Mouse (Mus musculus) MEL (cell line): ENCODE data around the gene Pak2. TPM values are rescaled to one million over a fixed set of nuclear protein-coding genes. Genes with fewer than 3 reads are reported as not detected.

Source experiments
- DNase-seq: peaks from one replicate; pipeline ENCODE4 v3.0.0; 2011; ENCODE audit warnings: low read depth, low spot score
- H3K27ac ChIP-seq: 2 replicates; pipeline ENCODE4 v1.5.1; 2012; ENCODE audit warnings: low read depth, mild to moderate bottlenecking, control low read depth, low read length, moderate library complexity; ENCODE audit not compliant: control insufficient read depth
- H3K27me3 ChIP-seq, 2 experiments: fragments of 150-350 bp in 1 of 2; sonication (generic) in 1 of 2; 2 replicates each; pipeline ENCODE4 v1.6.1; 2012; ENCODE audit warnings: low read length in 2 of 2, mild to moderate bottlenecking in 2 of 2, improper control_type of control experiment in 1 of 2, moderate library complexity in 1 of 2; ENCODE audit not compliant: insufficient read depth in 2 of 2, control insufficient read depth in 1 of 2
- H3K36me3 ChIP-seq, 2 experiments: 2 replicates each; pipeline ENCODE4 v1.6.1; 2012 to 2014; ENCODE audit warnings: low read length in 2 of 2, improper control_type of control experiment in 1 of 2, inconsistent platforms in 1 of 2, mild to moderate bottlenecking in 1 of 2; ENCODE audit not compliant: insufficient read depth in 2 of 2, control insufficient read depth in 1 of 2
- H3K4me1 ChIP-seq, 2 experiments: fragments of 150-350 bp in 1 of 2; sonication (generic) in 1 of 2; 2 replicates each; pipeline ENCODE4 v1.6.1; 2012; ENCODE audit warnings: low read length in 2 of 2, improper control_type of control experiment in 1 of 2, mild to moderate bottlenecking in 1 of 2; ENCODE audit not compliant: insufficient read depth in 2 of 2, control insufficient read depth in 1 of 2
- H3K4me3 ChIP-seq, 2 experiments: fragments of 150-350 bp in 1 of 2; sonication (generic) in 1 of 2; 2 replicates each; pipeline ENCODE4 v1.5.1; 2012; ENCODE audit warnings: low read depth in 2 of 2, low read length in 2 of 2, mild to moderate bottlenecking in 2 of 2, moderate library complexity in 2 of 2, control low read depth in 1 of 2, improper control_type of control experiment in 1 of 2; ENCODE audit not compliant: control insufficient read depth in 1 of 2, insufficient read depth in 1 of 2
- H3K79me2 ChIP-seq: 2 replicates; pipeline ENCODE4 v1.6.1; 2012; ENCODE audit warnings: mild to moderate bottlenecking, low read length, moderate library complexity; ENCODE audit not compliant: control insufficient read depth, poor library complexity, insufficient read depth
- H3K9ac ChIP-seq: 2 replicates; pipeline ENCODE4 v1.6.1; 2012; ENCODE audit warnings: low read depth, mild to moderate bottlenecking, control low read depth, low read length, moderate library complexity; ENCODE audit not compliant: control insufficient read depth, poor library complexity, severe bottlenecking
- H3K9me3 ChIP-seq: fragments of 150-350 bp; sonication (generic); replicated peaks from 2 replicates; pipeline ENCODE4 v1.6.1; 2012; ENCODE audit warnings: mild to moderate bottlenecking, low read length, improper control_type of control experiment, moderate library complexity; ENCODE audit not compliant: insufficient read depth
- BHLHE40 ChIP-seq: IDR thresholded peaks from 2 replicates; pipeline ENCODE4 v1.6.1; 2012; ENCODE audit warnings: low read depth, mild to moderate bottlenecking, inconsistent platforms, low read length, improper control_type of control experiment, borderline replicate concordance
- CHD1 ChIP-seq: IDR thresholded peaks from 2 replicates; pipeline ENCODE4 v1.6.1; 2012; ENCODE audit warnings: low read depth, mild to moderate bottlenecking, inconsistent platforms, low read length, improper control_type of control experiment
- CHD2 ChIP-seq: IDR thresholded peaks from 2 replicates; pipeline ENCODE4 v1.6.1; 2011; ENCODE audit warnings: low read length, improper control_type of control experiment
- CTCF ChIP-seq, 3 experiments: IDR thresholded peaks in 2 of 3; conservative IDR thresholded peaks in 1 of 3; 2 replicates each; pipeline ENCODE4 v1.5.1; 2011 to 2012; ENCODE audit warnings: low read length in 3 of 3, low read depth in 2 of 3, mild to moderate bottlenecking in 2 of 3, improper control_type of control experiment in 1 of 3, inconsistent platforms in 1 of 3, mixed read lengths in 1 of 3, moderate library complexity in 1 of 3; ENCODE audit not compliant: control insufficient read depth in 1 of 3, insufficient read depth in 1 of 3, poor library complexity in 1 of 3, severe bottlenecking in 1 of 3
- E2F4 ChIP-seq: IDR thresholded peaks from 2 replicates; pipeline ENCODE4 v1.6.1; 2011; ENCODE audit warnings: low read depth, low read length, improper control_type of control experiment, borderline replicate concordance
- ELF1 ChIP-seq: IDR thresholded peaks from 2 replicates; pipeline ENCODE4 v1.6.1; 2014; ENCODE audit warnings: low read depth, mild to moderate bottlenecking, inconsistent platforms, low read length, improper control_type of control experiment, moderate library complexity
- GATA1 ChIP-seq: IDR thresholded peaks from 2 replicates; pipeline ENCODE4 v1.6.1; 2011; ENCODE audit warnings: low read depth, low read length, improper control_type of control experiment
- HCFC1 ChIP-seq: IDR thresholded peaks from 2 replicates; pipeline ENCODE4 v1.6.1; 2012; ENCODE audit warnings: low read depth, mild to moderate bottlenecking, inconsistent platforms, low read length, improper control_type of control experiment, moderate library complexity
- JUND ChIP-seq: IDR thresholded peaks from 2 replicates; pipeline ENCODE4 v1.6.1; 2011; ENCODE audit warnings: low read depth, mild to moderate bottlenecking, improper control_type of control experiment, low read length
- MAFK ChIP-seq: IDR thresholded peaks from 2 replicates; pipeline ENCODE4 v1.6.1; 2011; ENCODE audit warnings: low read depth, mild to moderate bottlenecking, low read length, improper control_type of control experiment, borderline replicate concordance
- MAX ChIP-seq: IDR thresholded peaks from 2 replicates; pipeline ENCODE4 v1.6.1; 2011; ENCODE audit warnings: low read length, improper control_type of control experiment
- MAZ ChIP-seq: IDR thresholded peaks from 2 replicates; pipeline ENCODE4 v1.6.1; 2012; ENCODE audit warnings: low read depth, mild to moderate bottlenecking, inconsistent platforms, low read length, improper control_type of control experiment
- MXI1 ChIP-seq: IDR thresholded peaks from 2 replicates; pipeline ENCODE4 v1.6.1; 2011; ENCODE audit warnings: mild to moderate bottlenecking, low read depth, low read length, improper control_type of control experiment
- POLR2AphosphoS2 ChIP-seq: IDR thresholded peaks from 2 replicates; pipeline ENCODE4 v1.6.1; 2011; ENCODE audit warnings: low read length, improper control_type of control experiment
- POLR2AphosphoS5 ChIP-seq: IDR thresholded peaks from 2 replicates; pipeline ENCODE4 v1.6.1; 2012; ENCODE audit warnings: low read depth, borderline replicate concordance, mild to moderate bottlenecking, inconsistent platforms, low read length, moderate library complexity, mixed read lengths
- RAD21 ChIP-seq: IDR thresholded peaks from 2 replicates; pipeline ENCODE4 v1.6.1; 2011; ENCODE audit warnings: mild to moderate bottlenecking, low read depth, low read length, improper control_type of control experiment
- RCOR1 ChIP-seq: IDR thresholded peaks from 2 replicates; pipeline ENCODE4 v1.6.1; 2012; ENCODE audit warnings: low read depth, mild to moderate bottlenecking, inconsistent platforms, low read length, improper control_type of control experiment
- SIN3A ChIP-seq: IDR thresholded peaks from 2 replicates; pipeline ENCODE4 v1.6.1; 2012; ENCODE audit warnings: low read length, improper control_type of control experiment, inconsistent platforms
- SMC3 ChIP-seq: IDR thresholded peaks from 2 replicates; pipeline ENCODE4 v1.6.1; 2011; ENCODE audit warnings: low read depth, low read length, improper control_type of control experiment
- TAL1 ChIP-seq: IDR thresholded peaks from 2 replicates; pipeline ENCODE4 v1.6.1; 2012; ENCODE audit warnings: mild to moderate bottlenecking, inconsistent platforms, low read length, moderate library complexity, mixed read lengths
- TBP ChIP-seq: IDR thresholded peaks from 2 replicates; pipeline ENCODE4 v1.8.0; 2011; ENCODE audit warnings: low read depth, low read length, improper control_type of control experiment
- TCF12 ChIP-seq: IDR thresholded peaks from 2 replicates; pipeline ENCODE4 v1.6.1; 2014; ENCODE audit warnings: low read depth, mild to moderate bottlenecking, inconsistent platforms, low read length, improper control_type of control experiment, moderate library complexity
- USF1 ChIP-seq: IDR thresholded peaks from 2 replicates; pipeline ENCODE4 v1.6.1; 2014; ENCODE audit warnings: low read depth, mild to moderate bottlenecking, inconsistent platforms, low read length, improper control_type of control experiment, moderate library complexity
- USF2 ChIP-seq, 2 experiments: IDR thresholded peaks; 2 replicates each; pipeline ENCODE4 v1.6.1; 2011 to 2012; ENCODE audit warnings: improper control_type of control experiment in 2 of 2, low read length in 2 of 2, borderline replicate concordance in 1 of 2, inconsistent platforms in 1 of 2, low read depth in 1 of 2, mild to moderate bottlenecking in 1 of 2; ENCODE audit not compliant: insufficient read depth in 1 of 2
- ZC3H11A ChIP-seq: IDR thresholded peaks from 2 replicates; pipeline ENCODE4 v1.6.1; 2012; ENCODE audit warnings: low read depth, mild to moderate bottlenecking, inconsistent platforms, low read length, improper control_type of control experiment
- polyA plus RNA-seq, 2 experiments: library from polyadenylated mRNA; stranded (reverse) in 1 of 2; unstranded in 1 of 2; fragments of >175 nt in 1 of 2; fragments of >200 nt in 1 of 2; gene quantifications; 2 replicates each; pipeline versions ENCODE4 v1.2.1 to v1.2.4; 2012; ENCODE audit warnings: low replicate concordance in 2 of 2, low read depth in 1 of 2; ENCODE audit not compliant: insufficient read length in 2 of 2, insufficient read depth in 1 of 2, missing spikeins in 1 of 2
- total RNA-seq: library from RNA; depleted of rRNA; stranded (reverse); fragments of 300-350 nt; gene quantifications from 2 replicates; pipeline ENCODE4 v1.2.3, GENCODE M21; 2012

Gene Pak2
- total and polyA plus RNA-seq, 3 experiments = 23.0 to 67.2 (median 34.1) TPM

GRCm38 (mm10) chr16:32110951-32111699 lies 32.0 kb upstream of the Pak2 start:
- Histone ChIP-seq H3K79me2 (no peaks in the 10 kb centered on the region), H3K27ac (no peak overlapping the region), H3K4me1 (peaks cover 2 to 26% of the 10 kb centered on the region in 2 experiments), H3K4me3 (no peak overlapping the region), H3K27me3 (no peaks in the 10 kb centered on the region), H3K36me3 (peaks cover 0 to 18% of the 10 kb centered on the region in 2 experiments; a peak in 2 of 4 replicates), H3K9me3 (no peaks in the 10 kb centered on the region), H3K9ac (no peak overlapping the region)
- DNase-seq = peak; percentile 55
- 0 out of 2 replicates have a peak, but pooled peaks have one; percentile 27 for TF ChIP-seq MAX
- no peak for TF ChIP-seq USF1
- TF ChIP-seq RAD21 = peak; percentile 46
- TF ChIP-seq MAFK = no peak
- no peak for TF ChIP-seq TBP
- peak; percentile 8; the same call in 1 of the 2 replicates for TF ChIP-seq ZC3H11A
- TF ChIP-seq SMC3 = peak; percentile 39
- TF ChIP-seq MXI1 = peak; percentile 23; the same call in 1 of the 2 replicates
- TF ChIP-seq TCF12 = no peak
- peak in 2 of 3 experiments; percentile 2 to 50; a peak in 2 of 6 replicates for TF ChIP-seq CTCF (IDR thresholded peaks at IDR 0.05 in 2 of 3, conservative IDR thresholded peaks at IDR 0.05 in 1 of 3; ENCODE audit: control insufficient read depth in 1 of 3, insufficient read depth in 1 of 3, low read depth in 2 of 3, low read length in 3 of 3, poor library complexity in 1 of 3, severe bottlenecking in 1 of 3)
- TF ChIP-seq SIN3A = no peak
- TF ChIP-seq JUND = no peak

GRCm38 (mm10) chr16:32108578-32108977 lies 29.4 kb upstream of the Pak2 start:
- H3K36me3 ChIP-seq = peaks cover 0 to 7% of the 10 kb centered on the region in 2 experiments; a peak in 2 of 4 replicates
- no peak overlapping the region for H3K4me3 ChIP-seq
- peaks cover 0 to 12% of the 10 kb centered on the region in 2 experiments; a peak in 2 of 4 replicates for H3K4me1 ChIP-seq
- H3K9ac ChIP-seq = no peak overlapping the region
- no peaks in the 10 kb centered on the region for H3K27me3 ChIP-seq
- H3K9me3 ChIP-seq = no peaks in the 10 kb centered on the region
- no peak overlapping the region for H3K27ac ChIP-seq
- no peak for TF ChIP-seq RCOR1
- no peak for TF ChIP-seq SMC3
- TF ChIP-seq USF2 (IDR thresholded peaks at IDR 0.05; ENCODE audit: borderline replicate concordance in 1 of 2, insufficient read depth in 1 of 2, low read depth in 1 of 2, low read length in 2 of 2) = no peak
- no peak for TF ChIP-seq CTCF (IDR thresholded peaks at IDR 0.05 in 2 of 3, conservative IDR thresholded peaks at IDR 0.05 in 1 of 3; ENCODE audit: control insufficient read depth in 1 of 3, insufficient read depth in 1 of 3, low read depth in 2 of 3, low read length in 3 of 3, poor library complexity in 1 of 3, severe bottlenecking in 1 of 3)
- TF ChIP-seq MAZ = no peak
- TF ChIP-seq HCFC1 = no peak
- no peak for TF ChIP-seq GATA1
- TF ChIP-seq BHLHE40 = no peak
- TF ChIP-seq E2F4 = no peak
- TF ChIP-seq CHD2 = no peak
- TF ChIP-seq TAL1 = no peak
- TF ChIP-seq ELF1 = no peak
- TF ChIP-seq TBP = no peak
- no peak for TF ChIP-seq RAD21
- TF ChIP-seq MXI1 = no peak
- TF ChIP-seq POLR2AphosphoS2 = no peak
- no peak for TF ChIP-seq POLR2AphosphoS5
- no peak for TF ChIP-seq TCF12
- TF ChIP-seq CHD1 = no peak
- no peak for DNase-seq
- H3K79me2 ChIP-seq = no peaks in the 10 kb centered on the region
